In genomic region chr2:151038811-151039222, GRCm38 (mm10) we compare ENCODE assay signal across 7 mouse cellular contexts. TPM values are rescaled to one million over a fixed set of nuclear protein-coding genes. Genes with fewer than 3 reads are reported as not detected.
DNase-seq lines count a peak whose midpoint lies in the region; ATAC-seq and TF ChIP-seq lines count a peak whose summit lies in the region.

No protein-coding gene starts in this region.

- WGBS in hindbrain, embryonic 12.5 days, result under 1% methylated on average over 30 of the region's 30 CpGs

- peaks cover 10% of the 10 kb centered on the region for H3K4me1 ChIP-seq in testis, adult 2 months (ENCODE audit: control insufficient read depth, insufficient read depth, low read length)
- peaks cover 11% of the 10 kb centered on the region for H3K4me1 ChIP-seq in hindbrain, embryonic 12.5 days
- peaks cover 43% of the 10 kb centered on the region for H3K4me1 ChIP-seq in megakaryocyte, embryonic 14.5 days

- peak; percentile 38 for ATAC-seq in common myeloid progenitor, adult 5-6 weeks (replicated peaks; ENCODE audit: low read depth, poor library complexity, severe bottlenecking)
- ATAC-seq in hindbrain, embryonic 12.5 days (ENCODE audit: low FRiP score), result no peak; the same call in 1 of the 2 replicates

- H3K9me3 ChIP-seq in hindbrain, embryonic 12.5 days (replicated peaks), result no peaks in the 10 kb centered on the region
- no peaks in the 10 kb centered on the region for H3K9me3 ChIP-seq in megakaryocyte, embryonic 14.5 days

- H3K36me3 ChIP-seq in testis, adult 2 months (ENCODE audit: control insufficient read depth, insufficient read depth, low read length), result no peaks in the 10 kb centered on the region
- H3K36me3 ChIP-seq in hindbrain, embryonic 12.5 days, result no peaks in the 10 kb centered on the region
- H3K36me3 ChIP-seq in megakaryocyte, embryonic 14.5 days (replicated peaks; ENCODE audit: low read length), result peaks cover 14% of the 10 kb centered on the region

- no peak for TF ChIP-seq POLR2A in testis, adult 2 months (IDR thresholded peaks at IDR 0.05; ENCODE audit: control insufficient read depth, low read depth, low read length)

- H3K27me3 ChIP-seq in testis, adult 2 months (ENCODE audit: control insufficient read depth, insufficient read depth, low read length), result no peaks in the 10 kb centered on the region
- no peaks in the 10 kb centered on the region for H3K27me3 ChIP-seq in hindbrain, embryonic 12.5 days
- no peaks in the 10 kb centered on the region for H3K27me3 ChIP-seq in megakaryocyte, embryonic 14.5 days (replicated peaks)

- H3K27ac ChIP-seq in testis, adult 2 months (ENCODE audit: control insufficient read depth, insufficient read depth, low read depth, low read length), result peak overlapping the region; percentile 61
- peak overlapping the region; percentile 77 for H3K27ac ChIP-seq in hindbrain, embryonic 12.5 days

- no peak for DNase-seq in testis, postnatal 14 days (ENCODE audit: low spot score)
- DNase-seq in spleen, postnatal 4 days (ENCODE audit: low spot score in 2 of 2), result no peak
- no peak for DNase-seq in urinary bladder, adult 18-20 months (ENCODE audit: low spot score in 2 of 2)

- TF ChIP-seq CTCF in testis, adult 2 months (IDR thresholded peaks at IDR 0.05; ENCODE audit: control insufficient read depth, insufficient read depth, insufficient replicate concordance, low read depth, low read length), result no peak

- peak overlapping the region; percentile 94 for H3K4me3 ChIP-seq in testis, adult 2 months (ENCODE audit: control insufficient read depth, low read depth, low read length)
- H3K4me3 ChIP-seq in hindbrain, embryonic 12.5 days, result peak overlapping the region; percentile 88
- H3K4me3 ChIP-seq in megakaryocyte, embryonic 14.5 days (replicated peaks), result peak overlapping the region; percentile 99

- peak overlapping the region; percentile 97 for H3K9ac ChIP-seq in hindbrain, embryonic 12.5 days

- H3K4me2 ChIP-seq in hindbrain, embryonic 12.5 days (replicated peaks), result peak overlapping the region; percentile 72

RNA-seq across cellular contexts. Expression of gene Ninl, which starts 0.4 kb away (rescaled TPM):
- 19.7 and 20.2 TPM in 2 replicates for polyA plus RNA-seq in testis, adult 2 months (2012; rRNA removed)
- 2.6 and 4.7 TPM in 2 replicates for total RNA-seq in common myeloid progenitor, adult 5-6 weeks (2017)
- 9.8 and 12.1 TPM in 2 replicates for polyA plus RNA-seq in hindbrain, embryonic 12.5 days (2016; fragmentation: Nextera tagmentation; extraction: Ambion mirVana)
- 4.3 and 9.3 TPM in 2 replicates for polyA plus RNA-seq in megakaryocyte, embryonic 14.5 days (2012; ENCODE audit: insufficient read depth, low replicate concordance)

RNA-seq across cellular contexts. Expression of gene Nanp, which starts 0.4 kb away (rescaled TPM):
- 0.81 and 1.4 TPM in 2 replicates for polyA plus RNA-seq in testis, adult 2 months (2012; rRNA removed)
- total RNA-seq in common myeloid progenitor, adult 5-6 weeks (2017), result 24.1 and 27.9 TPM in 2 replicates
- polyA plus RNA-seq in hindbrain, embryonic 12.5 days (2016; fragmentation: Nextera tagmentation; extraction: Ambion mirVana), result 36.2 and 38.1 TPM in 2 replicates
- 2.9 and 7.9 TPM in 2 replicates for polyA plus RNA-seq in megakaryocyte, embryonic 14.5 days (2012; ENCODE audit: insufficient read depth, low replicate concordance)

RNA-seq across cellular contexts. Expression of gene Gm14151, which starts 53.3 kb away (rescaled TPM):
- 40.7 and 55.6 TPM in 2 replicates for polyA plus RNA-seq in testis, adult 2 months (2012; rRNA removed)
- total RNA-seq in common myeloid progenitor, adult 5-6 weeks (2017), result not detected in 2 replicates
- polyA plus RNA-seq in hindbrain, embryonic 12.5 days (2016; fragmentation: Nextera tagmentation; extraction: Ambion mirVana), result not detected in 2 replicates
- polyA plus RNA-seq in megakaryocyte, embryonic 14.5 days (2012; ENCODE audit: insufficient read depth, low replicate concordance), result not detected in 2 replicates

RNA-seq across cellular contexts. Expression of gene Gm14147, which starts 59.2 kb away (rescaled TPM):
- 60.9 and 84.0 TPM in 2 replicates for polyA plus RNA-seq in testis, adult 2 months (2012; rRNA removed)
- total RNA-seq in common myeloid progenitor, adult 5-6 weeks (2017), result not detected in 2 replicates
- not detected in 2 replicates for polyA plus RNA-seq in hindbrain, embryonic 12.5 days (2016; fragmentation: Nextera tagmentation; extraction: Ambion mirVana)
- polyA plus RNA-seq in megakaryocyte, embryonic 14.5 days (2012; ENCODE audit: insufficient read depth, low replicate concordance), result not detected in 2 replicates

Comparison
In these comparisons a context has a peak if more than half of its experiments do, and no peak if none do; other contexts are left out.
1. RNA of gene Gm14151, which starts 53.3 kb away (polyA plus RNA-seq): 40.7 to 55.6 TPM in testis, adult 2 months; not detected in hindbrain, embryonic 12.5 days and not detected in megakaryocyte, embryonic 14.5 days; every median in the first group is over 10 times any median in the second.
2. Peak in every context shown above with its lines, with median percentiles within 50 percentile points of each other: H3K4me3 ChIP-seq.